Mouse (Mus musculus): Measurements from ENCODE around the gene Micu1.

Micu1 gene

GRCm38 (mm10) chr10:59813759-59814158, 111.5 kb downstream of the Micu1 start:
- in situ Hi-C loops (cut with MboI) = no loop called here

GRCm38 (mm10) chr10:59814505-59815155, 112.4 kb downstream of the Micu1 start:
- in situ Hi-C loops (cut with MboI) = no loop called here

- in situ Hi-C loops (cut with MboI) = no loop called here
Observed at GRCm38 (mm10) chr10:59816569-59816968, 114.3 kb downstream of the Micu1 start.

GRCm38 (mm10) chr10:59817528-59817927, 115.3 kb downstream of the Micu1 start:
- in situ Hi-C loops (cut with MboI) = no loop called here

- in situ Hi-C loops (cut with MboI) = no loop called here
Observed at GRCm38 (mm10) chr10:59817991-59818390, 115.7 kb downstream of the Micu1 start.

- in situ Hi-C loops (cut with MboI) = no loop called here
Observed at GRCm38 (mm10) chr10:59819146-59819545, 116.9 kb downstream of the Micu1 start.

- in situ Hi-C loops (cut with MboI) = no loop called here
Observed at GRCm38 (mm10) chr10:59820886-59821285, 118.6 kb downstream of the Micu1 start.

- in situ Hi-C loops (cut with MboI) = no loop called here
Observed at GRCm38 (mm10) chr10:59821334-59822066, 119.2 kb downstream of the Micu1 start.

GRCm38 (mm10) chr10:59822857-59823256, 120.6 kb downstream of the Micu1 start:
- in situ Hi-C loops (cut with MboI) = no loop called here

- in situ Hi-C loops (cut with MboI) = no loop called here
Observed at GRCm38 (mm10) chr10:59825137-59825812, 123.0 kb downstream of the Micu1 start.

GRCm38 (mm10) chr10:59829886-59830285, 127.6 kb downstream of the Micu1 start:
- in situ Hi-C loops (cut with MboI) = no loop called here

GRCm38 (mm10) chr10:59831950-59832349, 129.7 kb downstream of the Micu1 start:
- in situ Hi-C loops (cut with MboI) = no loop called here

GRCm38 (mm10) chr10:59835301-59836155, 133.3 kb downstream of the Micu1 start:
- in situ Hi-C loops (cut with MboI) = no loop called here

- in situ Hi-C loops (cut with MboI) = no loop called here
Observed at GRCm38 (mm10) chr10:59837490-59837889, 135.2 kb downstream of the Micu1 start.

- in situ Hi-C loops (cut with MboI) = no loop called here
Observed at GRCm38 (mm10) chr10:59841434-59841833, 139.2 kb downstream of the Micu1 start.

- in situ Hi-C loops (cut with MboI) = no loop called here
Observed at GRCm38 (mm10) chr10:59843125-59843524, 140.8 kb downstream of the Micu1 start.

- in situ Hi-C loops (cut with MboI) = no loop called here
Observed at GRCm38 (mm10) chr10:59844686-59845085, 142.4 kb downstream of the Micu1 start.

GRCm38 (mm10) chr10:59846416-59846815, 144.1 kb downstream of the Micu1 start:
- in situ Hi-C loops (cut with MboI) = no loop called here

GRCm38 (mm10) chr10:59848079-59848877, 146.0 kb downstream of the Micu1 start:
- in situ Hi-C loops (cut with MboI) = no loop called here

- in situ Hi-C loops (cut with MboI) = no loop called here
Observed at GRCm38 (mm10) chr10:59848953-59849352, 146.7 kb downstream of the Micu1 start.

- in situ Hi-C loops (cut with MboI) = no loop called here
Observed at GRCm38 (mm10) chr10:59849371-59849770, 147.1 kb downstream of the Micu1 start.
